Mouse (Mus musculus) gastrocnemius, postnatal 4 days (tissue): ENCODE measurements around the gene Cacna1c. TPM values are rescaled to one million over a fixed set of nuclear protein-coding genes. Genes with fewer than 3 reads are reported as not detected.

Experiments
- DNase-seq, 2 experiments: peaks; one replicate each; pipeline ENCODE4 v3.0.0; 2021 to 2022; ENCODE audit warnings: low spot score in 2 of 2, mixed read lengths in 2 of 2
- total RNA-seq, 2 experiments: library from RNA; stranded (reverse); gene quantifications; 2 replicates each; pipeline ENCODE4 v1.2.3; 2021

Cacna1c gene
- total RNA-seq, 2 experiments from 2014 or later = 7.5 to 9.9 TPM

- no peak for DNase-seq
These were observed 177.3 kb downstream of the Cacna1c start for GRCm38 (mm10) chr6:119018956-119019355.

GRCm38 (mm10) chr6:119018256-119018655 lies 178.0 kb downstream of the Cacna1c start:
- DNase-seq = no peak

GRCm38 (mm10) chr6:119017498-119017897 lies 178.7 kb downstream of the Cacna1c start:
- no peak for DNase-seq

- DNase-seq = no peak
These were observed 180.9 kb downstream of the Cacna1c start for GRCm38 (mm10) chr6:119015346-119015745.

GRCm38 (mm10) chr6:119013168-119014098 lies 182.8 kb downstream of the Cacna1c start:
- no peak for DNase-seq

- DNase-seq = no peak
These were observed 185.3 kb downstream of the Cacna1c start for GRCm38 (mm10) chr6:119010875-119011274.

- no peak for DNase-seq
These were observed 186.7 kb downstream of the Cacna1c start for GRCm38 (mm10) chr6:119009526-119009925.

GRCm38 (mm10) chr6:119008638-119009166 lies 187.5 kb downstream of the Cacna1c start:
- DNase-seq = no peak

GRCm38 (mm10) chr6:119004596-119004995 lies 191.6 kb downstream of the Cacna1c start:
- no peak for DNase-seq

GRCm38 (mm10) chr6:119001442-119001841 lies 194.8 kb downstream of the Cacna1c start:
- no peak for DNase-seq

- no peak for DNase-seq
These were observed 196.0 kb downstream of the Cacna1c start for GRCm38 (mm10) chr6:119000255-119000654.

- no peak for DNase-seq
These were observed 196.8 kb downstream of the Cacna1c start for GRCm38 (mm10) chr6:118999329-118999875.

- DNase-seq = no peak
These were observed 198.8 kb downstream of the Cacna1c start for GRCm38 (mm10) chr6:118997397-118997796.

- no peak for DNase-seq
These were observed 201.8 kb downstream of the Cacna1c start for GRCm38 (mm10) chr6:118994272-118995061.

GRCm38 (mm10) chr6:118992391-118992790 lies 203.8 kb downstream of the Cacna1c start:
- no peak for DNase-seq

GRCm38 (mm10) chr6:118989999-118990776 lies 206.0 kb downstream of the Cacna1c start:
- no peak for DNase-seq

- no peak for DNase-seq
These were observed 211.9 kb downstream of the Cacna1c start for GRCm38 (mm10) chr6:118984181-118984901.

- DNase-seq = no peak
These were observed 212.7 kb downstream of the Cacna1c start for GRCm38 (mm10) chr6:118983471-118984040.

- no peak for DNase-seq
These were observed 216.0 kb downstream of the Cacna1c start for GRCm38 (mm10) chr6:118980265-118980664.
